13 mouse cellular contexts compared by ENCODE assay signal in the genomic region with DNA sequence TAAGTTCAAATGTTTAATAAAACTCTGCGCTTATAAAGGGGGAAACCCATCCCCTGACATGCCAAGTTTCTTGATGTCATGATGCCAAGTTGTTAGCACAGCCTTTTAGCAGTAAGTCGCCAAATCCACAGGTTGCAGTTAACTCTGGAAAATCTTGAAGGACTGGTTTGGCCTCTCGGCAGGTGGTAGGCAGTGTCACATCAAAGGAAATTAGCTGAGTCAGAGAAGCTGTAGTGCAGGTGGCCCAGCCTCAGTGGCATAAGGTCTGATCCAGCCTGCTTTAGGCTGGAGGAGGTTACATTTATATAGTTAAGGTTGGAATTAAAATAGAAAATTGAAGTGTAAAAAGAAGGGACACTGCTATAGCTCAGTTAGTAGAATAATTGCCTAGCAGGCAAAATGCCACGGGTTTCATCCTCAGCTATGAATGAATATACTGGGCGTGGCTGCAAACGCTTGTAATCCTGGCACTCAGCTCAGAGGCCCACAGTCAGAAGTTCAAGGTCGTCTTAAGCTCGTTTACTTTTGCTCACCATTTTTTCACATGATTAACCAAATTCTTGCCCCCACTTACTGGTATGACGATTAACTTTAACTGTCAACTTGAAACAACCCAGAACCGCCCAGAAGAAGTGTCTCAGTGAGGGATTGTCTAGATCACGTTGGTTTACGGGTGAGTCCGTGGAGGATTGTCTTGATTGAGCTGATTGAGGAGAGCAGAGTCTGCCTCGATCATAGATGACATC.
DNase-seq lines count a peak whose midpoint lies in the region; ATAC-seq lines count a peak whose summit lies in the region.
"Had no signal": no experiment of that assay in that cellular context is flagged by ENCODE, and none has a peak within 500 bp of the region (broad histone marks: within the 10 kb centered on the region; RNA-seq: fewer than 3 reads in every experiment).

No protein-coding gene starts in this region.

- no peaks in the 10 kb centered on the region for H3K27me3 ChIP-seq in stomach, embryonic 16.5 days (ENCODE audit: control insufficient read depth, insufficient read depth, low read length)

- H3K4me1 ChIP-seq in stomach, embryonic 16.5 days (ENCODE audit: control insufficient read depth, insufficient read depth, low read length) = no peaks in the 10 kb centered on the region

- H3K4me3 ChIP-seq in stomach, embryonic 16.5 days (replicated peaks; ENCODE audit: low read length) = no peak overlapping the region
- H3K4me3 ChIP-seq: heart, adult 2 months had no signal

- H3K27ac ChIP-seq in stomach, embryonic 16.5 days (ENCODE audit: low read length) = peak overlapping the region; percentile 30; the same call in 1 of the 2 replicates
- H3K27ac ChIP-seq: heart, adult 2 months; liver, embryonic 14.5 days had no signal

- no peaks in the 10 kb centered on the region for H3K36me3 ChIP-seq in stomach, embryonic 16.5 days (ENCODE audit: control insufficient read depth, insufficient read depth, low read length)

- H3K4me2 ChIP-seq in stomach, embryonic 16.5 days (ENCODE audit: low read depth, low read length) = no peak overlapping the region

- no peaks in the 10 kb centered on the region for H3K9me3 ChIP-seq in stomach, embryonic 16.5 days (replicated peaks; ENCODE audit: control insufficient read depth, low read length)

- peak; percentile 86 for ATAC-seq in stomach, embryonic 16.5 days (ENCODE audit: insufficient read depth, low FRiP score)
- no peak for ATAC-seq in CD4-positive, CD25-positive, alpha-beta regulatory T cell, adult 4 months
- ATAC-seq: forebrain, postnatal 0 days had no signal

- H3K9ac ChIP-seq in stomach, embryonic 16.5 days (ENCODE audit: low read length) = no peak overlapping the region
- H3K9ac ChIP-seq: forebrain, postnatal 0 days; liver, embryonic 14.5 days had no signal

- WGBS in stomach, embryonic 16.5 days = 20% methylated on average over 14 of the region's 14 CpGs

- peak; percentile 8 for DNase-seq in embryo, embryonic 10.5 days (ENCODE audit: low spot score)
- DNase-seq in embryo, embryonic 9.5 days (ENCODE audit: extremely low spot score) = no peak
- peak; percentile 1 for DNase-seq in ovary, adult 18-20 months (ENCODE audit: low spot score)
- no peak for DNase-seq in ovary, postnatal 10 days (ENCODE audit: low spot score)
- peak; percentile 10 for DNase-seq in forelimb bud, embryonic 11.5 days (ENCODE audit: low read depth, low spot score)
- DNase-seq in layer of hippocampus, adult 9-11 months = no peak
- DNase-seq: forebrain, postnatal 0 days; heart, adult 2 months; midbrain, embryonic 14.5 days; thymus, adult 2 months had no signal

Comparison
In these comparisons a context has a peak if more than half of its experiments do, and no peak if none do; other contexts are left out.
1. DNase-seq: peak in embryo, embryonic 10.5 days (single experiment), ovary, adult 18-20 months (single experiment) and forelimb bud, embryonic 11.5 days (single experiment); none in embryo, embryonic 9.5 days (single experiment), ovary, postnatal 10 days (single experiment) and layer of hippocampus, adult 9-11 months (single experiment).